Mouse (Mus musculus): Measurements from ENCODE around the gene Gm45783. TPM values are rescaled to one million over a fixed set of nuclear protein-coding genes. Genes with fewer than 3 reads are reported as not detected.

The Gm45783 gene
- polyA plus RNA-seq (2015; fragmentation: Nextera tagmentation; extraction: Ambion mirVana): not detected in 2 replicates

GRCm38 (mm10) chr7:7374431-7374830, at the start of gene Gm45783:
Gene Gm45783, minus strand, starts transcription at chr7:7374573.

GRCm38 (mm10) chr7:7399603-7400002, 25.2 kb upstream of the Gm45783 start, which contains the start of gene Vmn2r31:
Gene Vmn2r31, minus strand, starts transcription at chr7:7399703.

GRCm38 (mm10) chr7:7337509-7337908, 36.9 kb downstream of the Gm45783 start, which contains the start of gene Vmn2r30:
Gene Vmn2r30, minus strand, starts transcription at chr7:7337609.

Small RNA genes lying within 50 kb of the gene (microRNA-seq; reads per million reads assigned to microRNA genes)
- 0.51 to 0.64 reads per million in 2 experiments for gene Mir5620

Other genes with a start within 250 kb of the Gm45783 start
- 0.23 TPM in 2 replicates for gene Zfp773, start 237.8 kb downstream of the Gm45783 start, polyA plus RNA-seq (2015; fragmentation: Nextera tagmentation; extraction: Ambion mirVana)
- 0.51 and 0.76 TPM in 2 replicates for gene Zfp418, start 203.2 kb downstream of the Gm45783 start, polyA plus RNA-seq (2015; fragmentation: Nextera tagmentation; extraction: Ambion mirVana)
- gene Zfp772, start 164.6 kb downstream of the Gm45783 start, polyA plus RNA-seq (2015; fragmentation: Nextera tagmentation; extraction: Ambion mirVana): 1.9 and 2.0 TPM in 2 replicates
- not detected in 2 replicates for gene Vmn2r29, start 127.2 kb downstream of the Gm45783 start, polyA plus RNA-seq (2015; fragmentation: Nextera tagmentation; extraction: Ambion mirVana)
- gene Gm45844, start 96.3 kb downstream of the Gm45783 start, polyA plus RNA-seq (2015; fragmentation: Nextera tagmentation; extraction: Ambion mirVana): 0.84 and 1.7 TPM in 2 replicates
- 22.3 and 23.8 TPM in 2 replicates for gene Clcn4, start 73.7 kb downstream of the Gm45783 start, polyA plus RNA-seq (2015; fragmentation: Nextera tagmentation; extraction: Ambion mirVana)
- gene Vmn2r30, start 37.0 kb downstream of the Gm45783 start, polyA plus RNA-seq (2015; fragmentation: Nextera tagmentation; extraction: Ambion mirVana): not detected in 2 replicates
- not detected in 2 replicates for gene Vmn2r31, start 25.1 kb upstream of the Gm45783 start, polyA plus RNA-seq (2015; fragmentation: Nextera tagmentation; extraction: Ambion mirVana)
- gene Vmn2r32, start 105.4 kb upstream of the Gm45783 start, polyA plus RNA-seq (2015; fragmentation: Nextera tagmentation; extraction: Ambion mirVana): not detected in 2 replicates
- not detected in 2 replicates for gene Vmn2r33, start 192.2 kb upstream of the Gm45783 start, polyA plus RNA-seq (2015; fragmentation: Nextera tagmentation; extraction: Ambion mirVana)

Data from skeletal muscle tissue, postnatal 0 days (tissue).